Mouse (Mus musculus): Measurements from ENCODE around the gene Efcab14.

DNA sequence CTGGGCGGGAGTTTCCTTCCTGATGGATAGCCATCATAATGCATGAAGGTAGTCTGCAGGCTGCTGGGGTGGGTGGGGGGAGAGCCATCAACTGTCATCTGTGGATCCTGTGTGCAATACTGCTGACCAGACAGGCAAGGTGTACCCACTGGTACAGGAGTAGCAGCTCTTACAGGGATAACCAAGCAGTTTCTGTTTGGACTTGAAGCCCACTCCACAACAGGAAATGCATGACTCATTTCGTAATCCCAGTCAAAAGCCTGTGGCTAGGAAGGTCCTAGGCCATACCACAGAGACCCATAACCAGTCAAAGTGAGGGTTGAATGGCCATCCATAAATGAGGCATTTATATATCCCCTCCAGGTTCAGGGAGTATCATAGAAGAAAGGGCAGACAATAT, 40.1 kb downstream of the Efcab14 start:
- TF ChIP-seq CTCF (IDR thresholded peaks at IDR 0.05) (no peak), EP300 (IDR thresholded peaks at IDR 0.05) (no peak)

Data from lung, postnatal 0 days (tissue).